ENCODE assay signal across 33 mouse cellular contexts in genomic region chr5:30994910-30995635, GRCm38 (mm10). TPM values are rescaled to one million over a fixed set of nuclear protein-coding genes. Genes with fewer than 3 reads are reported as not detected.
A peak's percentile ranks its signal among the peaks of the same experiment; 100 is the strongest.
DNase-seq lines count a peak whose midpoint lies in the region; ATAC-seq and TF ChIP-seq lines count a peak whose summit lies in the region.
"Had no signal": no experiment of that assay in that cellular context is flagged by ENCODE, and none has a peak within 500 bp of the region (broad histone marks: within the 10 kb centered on the region; RNA-seq: fewer than 3 reads in every experiment).

No protein-coding gene starts in this region.

- H3K4me3 ChIP-seq in heart, embryonic 11.5 days (ENCODE audit: low read depth, low read length): no peak overlapping the region
- H3K4me3 ChIP-seq in heart, embryonic 16.5 days (ENCODE audit: low read length): no peak overlapping the region
- H3K4me3 ChIP-seq in liver, postnatal 0 days (ENCODE audit: low read depth, low read length): no peak overlapping the region
- H3K4me3 ChIP-seq in liver, embryonic 12.5 days: no peak overlapping the region
- no peak overlapping the region for H3K4me3 ChIP-seq in cerebellum, adult 2 months (replicated peaks; ENCODE audit: insufficient read depth, low read depth, low read length)
- H3K4me3 ChIP-seq: embryonic facial prominence, embryonic 12.5 days; megakaryocyte, embryonic 14.5 days; midbrain, embryonic 12.5 days; neural tube, embryonic 13.5 days had no signal

- TF ChIP-seq POLR2A in cerebellum, adult 2 months (IDR thresholded peaks at IDR 0.05; ENCODE audit: borderline replicate concordance, insufficient read depth, low read length): no peak

- ATAC-seq in heart, embryonic 11.5 days (replicated peaks; ENCODE audit: insufficient number of reproducible peaks, low FRiP score, low TSS enrichment): no peak
- peak; percentile 58; the same call in 1 of the 2 replicates for ATAC-seq in heart, embryonic 16.5 days (replicated peaks; ENCODE audit: extremely low read depth, insufficient read depth, low FRiP score)
- ATAC-seq in liver, postnatal 0 days: peak; percentile 92
- no peak for ATAC-seq in liver, embryonic 12.5 days
- ATAC-seq in granulocyte monocyte progenitor cell, adult 5-6 weeks (replicated peaks; ENCODE audit: poor library complexity, severe bottlenecking): no peak
- ATAC-seq: forebrain, embryonic 14.5 days; lung, postnatal 0 days had no signal

- H3K27ac ChIP-seq in heart, embryonic 11.5 days (ENCODE audit: low read depth, low read length): peak overlapping the region; percentile 80
- peak overlapping the region; percentile 71 for H3K27ac ChIP-seq in heart, embryonic 16.5 days (ENCODE audit: low read length)
- peak overlapping the region; percentile 63; the same call in 1 of the 2 replicates for H3K27ac ChIP-seq in liver, postnatal 0 days (ENCODE audit: low read depth)
- H3K27ac ChIP-seq in liver, embryonic 12.5 days: no peak overlapping the region
- no peak overlapping the region for H3K27ac ChIP-seq in cerebellum, adult 2 months (ENCODE audit: insufficient read depth, low read length)
- H3K27ac ChIP-seq: embryonic facial prominence, embryonic 12.5 days; hindbrain, embryonic 14.5 days; midbrain, embryonic 12.5 days; neural tube, embryonic 13.5 days; stomach, postnatal 0 days had no signal

- H3K27me3 ChIP-seq in heart, embryonic 11.5 days (ENCODE audit: control insufficient read depth, insufficient read depth, low read length): no peaks in the 10 kb centered on the region
- no peaks in the 10 kb centered on the region for H3K27me3 ChIP-seq in heart, embryonic 16.5 days (ENCODE audit: control insufficient read depth, insufficient read depth, low read length)
- H3K27me3 ChIP-seq in liver, postnatal 0 days (ENCODE audit: insufficient read depth, low read length): no peaks in the 10 kb centered on the region
- peaks cover 9% of the 10 kb centered on the region; the same call in 1 of the 2 replicates for H3K27me3 ChIP-seq in liver, embryonic 12.5 days (replicated peaks)
- H3K27me3 ChIP-seq in cerebellum, adult 2 months (ENCODE audit: control insufficient read depth, insufficient read depth, low read length): no peaks in the 10 kb centered on the region
- H3K27me3 ChIP-seq: embryonic facial prominence, embryonic 12.5 days; midbrain, embryonic 12.5 days; neural tube, embryonic 13.5 days had no signal

- WGBS in heart, embryonic 11.5 days (ENCODE audit: insufficient replicate concordance): 43% methylated on average over 11 of the region's 11 CpGs
- WGBS in heart, embryonic 16.5 days: 40% methylated on average over 11 of the region's 11 CpGs
- 61% methylated on average over 11 of the region's 11 CpGs for WGBS in liver, postnatal 0 days (ENCODE audit: insufficient replicate concordance)
- WGBS in liver, embryonic 12.5 days (ENCODE audit: insufficient replicate concordance): 52% methylated on average over 11 of the region's 11 CpGs
- 66% methylated on average over 11 of the region's 11 CpGs for WGBS in cerebellum, adult 2 months

- peaks cover 6% of the 10 kb centered on the region for H3K4me1 ChIP-seq in heart, embryonic 11.5 days (ENCODE audit: control insufficient read depth, insufficient read depth, low read length)
- peaks cover 8% of the 10 kb centered on the region for H3K4me1 ChIP-seq in heart, embryonic 16.5 days (ENCODE audit: control insufficient read depth, insufficient read depth, low read length)
- 0 out of 2 replicates have a peak, but pooled peaks cover 3% of the 10 kb centered on the region for H3K4me1 ChIP-seq in liver, postnatal 0 days (ENCODE audit: insufficient read depth)
- no peaks in the 10 kb centered on the region for H3K4me1 ChIP-seq in liver, embryonic 12.5 days
- H3K4me1 ChIP-seq in cerebellum, adult 2 months (ENCODE audit: control insufficient read depth, insufficient read depth, low read length): no peaks in the 10 kb centered on the region
- H3K4me1 ChIP-seq: embryonic facial prominence, embryonic 12.5 days; megakaryocyte, embryonic 14.5 days; midbrain, embryonic 12.5 days; neural tube, embryonic 13.5 days had no signal

- H3K9me3 ChIP-seq in heart, embryonic 11.5 days (replicated peaks; ENCODE audit: control insufficient read depth, low read length): no peaks in the 10 kb centered on the region
- no peaks in the 10 kb centered on the region for H3K9me3 ChIP-seq in heart, embryonic 16.5 days (replicated peaks; ENCODE audit: control insufficient read depth, low read length)
- H3K9me3 ChIP-seq in liver, postnatal 0 days (ENCODE audit: low read length): no peaks in the 10 kb centered on the region
- no peaks in the 10 kb centered on the region for H3K9me3 ChIP-seq in liver, embryonic 12.5 days (replicated peaks)
- H3K9me3 ChIP-seq: embryonic facial prominence, embryonic 12.5 days; megakaryocyte, embryonic 14.5 days; midbrain, embryonic 12.5 days; neural tube, embryonic 13.5 days had no signal

- TF ChIP-seq EP300 in liver, postnatal 0 days (IDR thresholded peaks at IDR 0.05; ENCODE audit: low read depth): peak; percentile 38; the same call in 1 of the 2 replicates

- H3K36me3 ChIP-seq in heart, embryonic 11.5 days (ENCODE audit: control insufficient read depth, insufficient read depth, low read length): no peaks in the 10 kb centered on the region
- no peaks in the 10 kb centered on the region for H3K36me3 ChIP-seq in heart, embryonic 16.5 days (ENCODE audit: control insufficient read depth, insufficient read depth)
- no peaks in the 10 kb centered on the region for H3K36me3 ChIP-seq in liver, postnatal 0 days (replicated peaks; ENCODE audit: insufficient read depth, low read length)
- no peaks in the 10 kb centered on the region for H3K36me3 ChIP-seq in liver, embryonic 12.5 days
- H3K36me3 ChIP-seq: embryonic facial prominence, embryonic 12.5 days; midbrain, embryonic 12.5 days; neural tube, embryonic 13.5 days had no signal

- H3K9ac ChIP-seq in heart, embryonic 11.5 days (ENCODE audit: low read depth, low read length): peak overlapping the region; percentile 46; the same call in 1 of the 2 replicates
- H3K9ac ChIP-seq in heart, embryonic 16.5 days (ENCODE audit: low read length): no peak overlapping the region
- no peak overlapping the region for H3K9ac ChIP-seq in liver, postnatal 0 days (replicated peaks)
- no peak overlapping the region for H3K9ac ChIP-seq in liver, embryonic 12.5 days
- H3K9ac ChIP-seq: embryonic facial prominence, embryonic 12.5 days; hindbrain, embryonic 14.5 days; midbrain, embryonic 12.5 days; neural tube, embryonic 13.5 days had no signal

- H3K4me2 ChIP-seq in heart, embryonic 11.5 days: no peak overlapping the region
- no peak overlapping the region for H3K4me2 ChIP-seq in heart, embryonic 16.5 days (ENCODE audit: low read depth, low read length)
- no peak overlapping the region for H3K4me2 ChIP-seq in liver, postnatal 0 days (ENCODE audit: low read depth, low read length)
- H3K4me2 ChIP-seq in liver, embryonic 12.5 days: no peak overlapping the region
- H3K4me2 ChIP-seq: embryonic facial prominence, embryonic 12.5 days; hindbrain, embryonic 14.5 days; midbrain, embryonic 12.5 days; neural tube, embryonic 13.5 days had no signal

- DNase-seq in heart, adult 11 months: no peak
- DNase-seq in heart, postnatal 4 days: no peak
- no peak for DNase-seq in liver, postnatal 0 days
- DNase-seq in cerebellum, adult 2 months: no peak
- DNase-seq: adrenal gland, postnatal 10 days; B cell, adult 2 months; cerebellum, adult 11 months; cerebellum, adult 9-11 months; embryo, embryonic 11 days; gastrocnemius, postnatal 25 days; kidney, adult 8-10 months; kidney, postnatal 10 days; liver; lung, adult 18-20 months; lung, postnatal 4 days; right cerebral cortex, postnatal 4 days; thymus, adult 18-20 months; thymus, postnatal 25 days had no signal

- TF ChIP-seq CTCF in liver, postnatal 0 days (IDR thresholded peaks at IDR 0.05; ENCODE audit: low read depth): no peak
- no peak for TF ChIP-seq CTCF in cerebellum, adult 2 months (IDR thresholded peaks at IDR 0.05; ENCODE audit: borderline replicate concordance, insufficient read depth, low read depth, low read length)

RNA-seq across cellular contexts. Expression of gene Tcf23, which starts 26.6 kb away (rescaled TPM):
- polyA plus RNA-seq in heart, embryonic 11.5 days (2014; fragmentation: Nextera tagmentation; extraction: Ambion mirVana): 0.04 and 0.15 TPM in 2 replicates
- 0.09 and 0.24 TPM in 2 replicates for polyA plus RNA-seq in heart, embryonic 16.5 days (2015; fragmentation: Nextera tagmentation; extraction: Ambion mirVana)
- total RNA-seq in heart, postnatal 4 days (2021): under 1 TPM; 0.23 to 0.26 TPM
- 0.05 TPM in 1 of 2 replicates, not detected in the other for polyA plus RNA-seq in liver, postnatal 0 days (2015; fragmentation: Nextera tagmentation; extraction: Ambion mirVana)
- polyA plus RNA-seq in liver, embryonic 12.5 days (2016; fragmentation: Nextera tagmentation; extraction: Ambion mirVana): 0.06 and 0.08 TPM in 2 replicates
- not detected in 2 replicates for total RNA-seq in granulocyte monocyte progenitor cell, adult 5-6 weeks (2014; fragmentation: Nextera tagmentation)
- not detected in 2 replicates for total RNA-seq in granulocyte monocyte progenitor cell, adult 5-6 weeks (2017)
- 0.28 and 0.29 TPM in 2 replicates for polyA plus RNA-seq in cerebellum, adult 2 months (2012; rRNA removed)
- total RNA-seq: hematopoietic stem cell, adult 5-6 weeks; midbrain, postnatal 0 days had no signal
- polyA plus RNA-seq: embryonic facial prominence, embryonic 12.5 days; forebrain, embryonic 14.5 days; limb, embryonic 11.5 days; midbrain, embryonic 12.5 days; neural tube, embryonic 13.5 days had no signal

RNA-seq across cellular contexts. Expression of gene Preb, which starts 34.9 kb away (rescaled TPM):
- 69.1 and 70.2 TPM in 2 replicates for polyA plus RNA-seq in heart, embryonic 11.5 days (2014; fragmentation: Nextera tagmentation; extraction: Ambion mirVana)
- polyA plus RNA-seq in heart, embryonic 16.5 days (2015; fragmentation: Nextera tagmentation; extraction: Ambion mirVana): 95.9 and 96.5 TPM in 2 replicates
- 10 to 100 TPM; 62.3 to 68.4 TPM for total RNA-seq in heart, postnatal 4 days (2021)
- polyA plus RNA-seq in liver, postnatal 0 days (2015; fragmentation: Nextera tagmentation; extraction: Ambion mirVana): 79.2 and 80.6 TPM in 2 replicates
- 110 and 111 TPM in 2 replicates for polyA plus RNA-seq in liver, embryonic 12.5 days (2016; fragmentation: Nextera tagmentation; extraction: Ambion mirVana)
- 103 and 127 TPM in 2 replicates for total RNA-seq in granulocyte monocyte progenitor cell, adult 5-6 weeks (2014; fragmentation: Nextera tagmentation)
- total RNA-seq in granulocyte monocyte progenitor cell, adult 5-6 weeks (2017): 42.7 and 67.9 TPM in 2 replicates
- polyA plus RNA-seq in cerebellum, adult 2 months (2012; rRNA removed): 228 and 241 TPM in 2 replicates

RNA-seq across cellular contexts. Expression of gene Cgref1, which starts 49.7 kb away (rescaled TPM):
- 4.4 and 5.4 TPM in 2 replicates for polyA plus RNA-seq in heart, embryonic 11.5 days (2014; fragmentation: Nextera tagmentation; extraction: Ambion mirVana)
- polyA plus RNA-seq in heart, embryonic 16.5 days (2015; fragmentation: Nextera tagmentation; extraction: Ambion mirVana): 2.6 and 2.7 TPM in 2 replicates
- under 1 TPM; 0.67 to 0.77 TPM for total RNA-seq in heart, postnatal 4 days (2021)
- polyA plus RNA-seq in liver, postnatal 0 days (2015; fragmentation: Nextera tagmentation; extraction: Ambion mirVana): 18.7 and 22.8 TPM in 2 replicates
- polyA plus RNA-seq in liver, embryonic 12.5 days (2016; fragmentation: Nextera tagmentation; extraction: Ambion mirVana): 4.2 and 5.1 TPM in 2 replicates
- not detected in 2 replicates for total RNA-seq in granulocyte monocyte progenitor cell, adult 5-6 weeks (2014; fragmentation: Nextera tagmentation)
- 0.62 TPM in 1 of 2 replicates, not detected in the other for total RNA-seq in granulocyte monocyte progenitor cell, adult 5-6 weeks (2017)
- 16.7 and 18.5 TPM in 2 replicates for polyA plus RNA-seq in cerebellum, adult 2 months (2012; rRNA removed)
- total RNA-seq: hematopoietic stem cell, adult 5-6 weeks had no signal

RNA-seq across cellular contexts. Expression of gene Atraid, which starts 53.0 kb away (rescaled TPM):
- 96.8 and 101 TPM in 2 replicates for polyA plus RNA-seq in heart, embryonic 11.5 days (2014; fragmentation: Nextera tagmentation; extraction: Ambion mirVana)
- 117 and 121 TPM in 2 replicates for polyA plus RNA-seq in heart, embryonic 16.5 days (2015; fragmentation: Nextera tagmentation; extraction: Ambion mirVana)
- total RNA-seq in heart, postnatal 4 days (2021): 10 to 100 TPM; 46.0 to 53.7 TPM
- 162 and 169 TPM in 2 replicates for polyA plus RNA-seq in liver, postnatal 0 days (2015; fragmentation: Nextera tagmentation; extraction: Ambion mirVana)
- 47.4 and 54.5 TPM in 2 replicates for polyA plus RNA-seq in liver, embryonic 12.5 days (2016; fragmentation: Nextera tagmentation; extraction: Ambion mirVana)
- 42.7 and 79.1 TPM in 2 replicates for total RNA-seq in granulocyte monocyte progenitor cell, adult 5-6 weeks (2014; fragmentation: Nextera tagmentation)
- total RNA-seq in granulocyte monocyte progenitor cell, adult 5-6 weeks (2017): 44.7 and 59.4 TPM in 2 replicates
- 170 and 175 TPM in 2 replicates for polyA plus RNA-seq in cerebellum, adult 2 months (2012; rRNA removed)

RNA-seq across cellular contexts. Expression of gene Slc5a6, which starts 53.7 kb away (rescaled TPM):
- 5.4 and 7.1 TPM in 2 replicates for polyA plus RNA-seq in heart, embryonic 11.5 days (2014; fragmentation: Nextera tagmentation; extraction: Ambion mirVana)
- polyA plus RNA-seq in heart, embryonic 16.5 days (2015; fragmentation: Nextera tagmentation; extraction: Ambion mirVana): 9.4 and 9.5 TPM in 2 replicates
- total RNA-seq in heart, postnatal 4 days (2021): 1 to 10 TPM; 7.0 to 7.2 TPM
- polyA plus RNA-seq in liver, postnatal 0 days (2015; fragmentation: Nextera tagmentation; extraction: Ambion mirVana): 3.1 and 3.7 TPM in 2 replicates
- 6.9 and 7.0 TPM in 2 replicates for polyA plus RNA-seq in liver, embryonic 12.5 days (2016; fragmentation: Nextera tagmentation; extraction: Ambion mirVana)
- 7.2 and 7.9 TPM in 2 replicates for total RNA-seq in granulocyte monocyte progenitor cell, adult 5-6 weeks (2014; fragmentation: Nextera tagmentation)
- total RNA-seq in granulocyte monocyte progenitor cell, adult 5-6 weeks (2017): 5.8 and 8.8 TPM in 2 replicates
- 45.1 and 49.6 TPM in 2 replicates for polyA plus RNA-seq in cerebellum, adult 2 months (2012; rRNA removed)

Comparison
In these comparisons a context has a peak if more than half of its experiments do, and no peak if none do; other contexts are left out.
1. ATAC-seq: peak in heart, embryonic 16.5 days (single experiment) and liver, postnatal 0 days (single experiment); none in heart, embryonic 11.5 days (single experiment), liver, embryonic 12.5 days (single experiment) and granulocyte monocyte progenitor cell, adult 5-6 weeks (single experiment).
2. H3K27ac ChIP-seq: peak in heart, embryonic 11.5 days (single experiment), heart, embryonic 16.5 days (single experiment) and liver, postnatal 0 days (single experiment); none in liver, embryonic 12.5 days (single experiment) and cerebellum, adult 2 months (single experiment).